Mouse (Mus musculus) ES-E14 (cell line): ENCODE results near the gene Xcr1.

Experiments
- CHD2 ChIP-seq: IDR thresholded peaks from 2 replicates; pipeline ENCODE4 v1.6.1; 2014; ENCODE audit warnings: mild to moderate bottlenecking, low read depth, low read length, inconsistent platforms
- HCFC1 ChIP-seq: IDR thresholded peaks from 2 replicates; pipeline ENCODE4 v1.6.1; 2012; ENCODE audit warnings: low read length, inconsistent platforms, borderline replicate concordance; ENCODE audit not compliant: insufficient read depth
- MAFK ChIP-seq: IDR thresholded peaks from 2 replicates; pipeline ENCODE4 v1.6.1; 2014; ENCODE audit warnings: mild to moderate bottlenecking, low read depth, low read length, inconsistent platforms; ENCODE audit not compliant: insufficient read depth
- ZNF384 ChIP-seq: IDR thresholded peaks from 2 replicates; pipeline ENCODE4 v1.6.1; 2012; ENCODE audit warnings: low read depth, low read length, inconsistent platforms

GRCm38 (mm10) chr9:123850705-123851061 lies 11.1 kb downstream of the Xcr1 start:
- TF ChIP-seq MAFK (no peak), ZNF384 (no peak), CHD2 (no peak), HCFC1 (no peak)
